Mouse (Mus musculus) hindbrain, embryonic 12.5 days (tissue): ENCODE data around the gene Srsf1. TPM values are rescaled to one million over a fixed set of nuclear protein-coding genes. Genes with fewer than 3 reads are reported as not detected.
"Not testable (repeated sequence)": the region's sequence is repeated elsewhere in the genome, so short reads cannot be mapped to it uniquely, and the experiment has no call there.

Source experiments
- ATAC-seq: fragments of 200-750 bp; cut with Nextera tagmentation; 2 replicates; pipeline ENCODE4 v1.8.0; 2017; ENCODE audit warnings: moderate TSS enrichment; ENCODE audit not compliant: low FRiP score
- H3K27ac ChIP-seq: fragments of 300-500 bp; sonication (generic); 2 replicates; pipeline ENCODE4 v1.5.1; 2016; ENCODE audit warnings: mild to moderate bottlenecking
- H3K27me3 ChIP-seq: fragments of 300-500 bp; sonication (generic); 2 replicates; pipeline ENCODE4 v1.6.1; 2016; ENCODE audit warnings: mild to moderate bottlenecking
- H3K36me3 ChIP-seq: fragments of 300-500 bp; sonication (generic); 2 replicates; pipeline ENCODE4 v1.6.1; 2016; ENCODE audit warnings: mild to moderate bottlenecking
- H3K4me1 ChIP-seq: fragments of 300-500 bp; sonication (generic); 2 replicates; pipeline ENCODE4 v1.6.1; 2016
- H3K4me2 ChIP-seq: fragments of 300-500 bp; sonication (generic); replicated peaks from 2 replicates; pipeline ENCODE4 v1.6.1; 2016; ENCODE audit warnings: mild to moderate bottlenecking
- H3K4me3 ChIP-seq: fragments of 300-500 bp; sonication (generic); 2 replicates; pipeline ENCODE4 v1.5.1; 2016; ENCODE audit warnings: mild to moderate bottlenecking
- H3K9ac ChIP-seq: fragments of 300-500 bp; sonication (generic); 2 replicates; pipeline ENCODE4 v1.6.1; 2016; ENCODE audit warnings: mild to moderate bottlenecking, moderate library complexity
- H3K9me3 ChIP-seq: fragments of 300-500 bp; sonication (generic); replicated peaks from 2 replicates; pipeline ENCODE4 v1.6.1; 2016; ENCODE audit warnings: mild to moderate bottlenecking
- WGBS: fragments of 180-500 bp; shearing (Covaris S2); methylation state at CpG from one replicate; pipeline ENCODE4 v1.1.7; 2016; 5-methylcytosine and 5-hydroxymethylcytosine counted together
- polyA plus RNA-seq: library from polyadenylated mRNA; unstranded; fragments of >200 nt; fragmentation: Nextera tagmentation; extraction: Ambion mirVana; gene quantifications from 2 replicates; pipeline ENCODE4 v1.2.1, GENCODE M21; 2016

Gene Srsf1
- polyA plus RNA-seq, 1 experiment from 2014 or later = 468 TPM

- Histone ChIP-seq H3K9me3 (no peaks in the 10 kb centered on the region), H3K4me3 (no peak overlapping the region), H3K9ac (no peak overlapping the region), H3K27ac (no peak overlapping the region), H3K27me3 (no peaks in the 10 kb centered on the region), H3K4me1 (no peaks in the 10 kb centered on the region), H3K4me2 (no peak overlapping the region), H3K36me3 (no peaks in the 10 kb centered on the region)
- 85% methylated on average over 6 of the region's 6 CpGs for WGBS
- ATAC-seq = no peak
These were observed 31.4 kb upstream of the Srsf1 start for GRCm38 (mm10) chr11:88015795-88016194.

DNA sequence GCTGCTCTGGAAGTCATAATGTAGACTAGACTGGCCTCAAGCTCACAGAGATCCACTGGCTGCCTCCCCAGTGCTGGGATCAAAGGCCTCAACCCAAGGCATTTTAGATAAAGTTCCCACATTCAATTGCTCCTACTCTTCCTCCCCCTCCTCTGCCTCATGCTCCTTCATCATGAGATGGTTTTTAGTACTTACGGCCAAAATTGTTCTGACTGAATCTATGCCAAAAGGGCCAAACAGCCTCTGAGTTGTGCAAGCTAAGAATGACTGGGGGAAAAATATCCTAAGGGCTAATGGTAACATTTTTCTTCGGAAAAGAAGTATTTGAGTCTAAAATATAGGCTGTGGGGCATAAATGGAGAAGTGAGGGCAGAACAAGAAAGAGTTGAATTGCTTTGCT, 23.2 kb upstream of the Srsf1 start:
- Histone ChIP-seq H3K9ac (no peak overlapping the region), H3K36me3 (no peaks in the 10 kb centered on the region)
- no peak for ATAC-seq

DNA sequence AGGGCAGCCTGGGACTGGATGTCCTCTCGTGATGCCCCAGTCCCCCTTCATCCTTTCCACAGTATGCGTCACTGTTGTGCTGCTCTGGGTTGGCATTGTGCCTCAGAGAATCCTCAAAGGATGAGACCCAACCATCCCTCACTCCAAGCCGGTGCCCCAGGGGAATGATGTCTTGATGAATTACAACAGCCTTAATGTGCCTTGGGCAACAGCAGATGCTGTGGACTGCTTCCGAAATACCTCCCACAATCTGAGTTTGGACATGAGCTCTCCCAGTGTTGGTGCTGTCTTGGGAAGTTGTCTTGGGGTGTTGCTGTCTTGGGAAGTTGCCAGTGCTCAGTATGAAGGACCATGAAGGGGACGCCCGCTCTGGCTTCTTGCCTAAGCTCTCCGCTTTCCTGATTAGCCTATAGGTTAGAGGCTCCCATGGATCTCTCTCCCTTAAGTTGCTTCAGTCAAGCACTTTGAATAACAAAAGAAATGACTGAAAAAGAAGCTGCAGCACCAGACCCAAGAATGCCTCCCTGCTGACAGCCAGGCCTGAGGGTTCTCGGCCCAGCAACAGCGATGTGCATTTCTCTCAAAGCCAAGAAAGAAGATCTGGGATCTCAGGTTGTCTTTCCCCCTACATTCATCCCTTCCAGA, 19.7 kb upstream of the Srsf1 start:
- peaks cover 14% of the 10 kb centered on the region for H3K4me1 ChIP-seq
- no peak for ATAC-seq

More for the DNA sequence above, 23.2 kb upstream of the Srsf1 start:
- Histone ChIP-seq H3K9me3 (no peaks in the 10 kb centered on the region), H3K4me2 (no peak overlapping the region), H3K4me1 (peaks cover 14% of the 10 kb centered on the region), H3K27me3 (no peaks in the 10 kb centered on the region), H3K4me3 (no peak overlapping the region), H3K27ac (no peak overlapping the region)
- WGBS = 91% methylated on average over 2 of the region's 2 CpGs

GRCm38 (mm10) chr11:88028193-88028684, 18.9 kb upstream of the Srsf1 start:
- no peaks in the 10 kb centered on the region for H3K27me3 ChIP-seq
- H3K4me1 ChIP-seq = peaks cover 14% of the 10 kb centered on the region
- 7% methylated on average over 16 of the region's 16 CpGs for WGBS
- H3K4me2 ChIP-seq = no peak overlapping the region
- H3K27ac ChIP-seq = no peak overlapping the region
- no peak overlapping the region for H3K4me3 ChIP-seq
- no peak overlapping the region for H3K9ac ChIP-seq
- H3K9me3 ChIP-seq = no peaks in the 10 kb centered on the region
- ATAC-seq = no peak
- H3K36me3 ChIP-seq = no peaks in the 10 kb centered on the region

More for the DNA sequence above, 19.7 kb upstream of the Srsf1 start:
- Histone ChIP-seq H3K36me3 (no peaks in the 10 kb centered on the region), H3K27me3 (no peaks in the 10 kb centered on the region), H3K9me3 (no peaks in the 10 kb centered on the region), H3K4me2 (no peak overlapping the region), H3K4me3 (no peak overlapping the region), H3K27ac (peak overlapping the region; percentile 36; the same call in 1 of the 2 replicates), H3K9ac (no peak overlapping the region)
- WGBS = 45% methylated on average over 9 of the region's 9 CpGs

- H3K27me3 ChIP-seq = no peaks in the 10 kb centered on the region
These were observed 17.0 kb upstream of the Srsf1 start for GRCm38 (mm10) chr11:88030219-88030618.

DNA sequence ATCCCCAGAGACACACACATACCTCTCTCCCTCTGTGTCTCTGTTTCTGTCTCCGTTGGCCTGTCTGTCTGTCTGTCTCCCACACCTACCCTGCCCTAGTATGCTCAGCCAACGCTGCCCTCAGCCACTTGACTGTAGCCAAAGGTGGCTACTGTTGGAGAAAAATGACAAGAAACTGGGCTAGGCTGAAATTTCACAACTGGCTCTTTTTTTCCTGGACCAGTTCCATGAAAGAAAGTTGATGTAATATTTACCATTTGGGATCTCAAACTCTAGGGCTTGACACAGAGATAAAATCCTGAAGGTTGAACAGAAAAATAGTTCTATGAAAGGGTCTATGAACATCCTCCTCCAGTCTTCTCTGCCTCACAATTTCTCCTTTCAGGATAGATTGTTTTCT, 16.3 kb upstream of the Srsf1 start:
- H3K36me3 ChIP-seq = 0 out of 2 replicates have a peak, but pooled peaks cover 9% of the 10 kb centered on the region
- no peak overlapping the region for H3K4me2 ChIP-seq
- H3K4me1 ChIP-seq = peaks cover 14% of the 10 kb centered on the region
- WGBS = 98% methylated on average over 2 of the region's 2 CpGs
- H3K27me3 ChIP-seq = no peaks in the 10 kb centered on the region
- no peaks in the 10 kb centered on the region for H3K9me3 ChIP-seq
- no peak overlapping the region for H3K9ac ChIP-seq
- no peak for ATAC-seq
- H3K27ac ChIP-seq = no peak overlapping the region
- H3K4me3 ChIP-seq = no peak overlapping the region

More at GRCm38 (mm10) chr11:88030219-88030618, 17.0 kb upstream of the Srsf1 start:
- Histone ChIP-seq H3K4me3 (no peak overlapping the region), H3K9ac (no peak overlapping the region), H3K27ac (no peak overlapping the region), H3K36me3 (0 out of 2 replicates have a peak, but pooled peaks cover 9% of the 10 kb centered on the region), H3K4me2 (no peak overlapping the region), H3K9me3 (no peaks in the 10 kb centered on the region), H3K4me1 (peaks cover 14% of the 10 kb centered on the region)
- WGBS = 91% methylated on average over 7 of the region's 7 CpGs
- ATAC-seq = no peak

- no peak for ATAC-seq
- H3K9me3 ChIP-seq = no peaks in the 10 kb centered on the region
- whole genome bisulfite sequencing = 91% methylated on average over 5 of the region's 5 CpGs
- H3K4me2 ChIP-seq = no peak overlapping the region
- no peak overlapping the region for H3K27ac ChIP-seq
- peaks cover 14% of the 10 kb centered on the region for H3K4me1 ChIP-seq
- no peak overlapping the region for H3K4me3 ChIP-seq
- 0 out of 2 replicates have a peak, but pooled peaks cover 9% of the 10 kb centered on the region for H3K36me3 ChIP-seq
- H3K27me3 ChIP-seq = no peaks in the 10 kb centered on the region
- H3K9ac ChIP-seq = no peak overlapping the region
These were observed 15.4 kb upstream of the Srsf1 start for GRCm38 (mm10) chr11:88031753-88032152.

DNA sequence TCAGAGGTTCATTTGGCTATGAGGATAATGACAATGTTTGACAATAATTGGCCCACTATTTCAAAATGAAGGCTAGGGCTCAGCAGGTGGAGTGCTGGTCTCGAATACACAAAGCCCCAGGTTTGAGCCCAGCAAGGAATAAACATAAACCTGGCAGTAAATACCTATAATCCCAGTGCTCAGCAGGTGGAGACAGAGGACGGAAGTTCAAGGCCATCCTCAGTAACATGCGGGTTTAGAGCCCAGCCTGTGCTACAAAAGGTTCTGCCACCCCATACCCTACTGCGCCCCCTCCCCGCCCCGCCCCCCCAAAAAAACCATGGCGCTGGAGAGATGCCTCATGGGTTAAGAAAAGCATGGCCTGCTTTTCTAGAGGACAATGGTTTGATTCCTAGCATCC, 11.2 kb upstream of the Srsf1 start:
- 76% methylated on average over 7 of the region's 7 CpGs for WGBS
- Histone ChIP-seq H3K27ac (no peak overlapping the region), H3K27me3 (no peaks in the 10 kb centered on the region), H3K4me1 (no peaks in the 10 kb centered on the region), H3K9me3 (no peaks in the 10 kb centered on the region), H3K9ac (no peak overlapping the region), H3K4me3 (no peak overlapping the region), H3K36me3 (0 out of 2 replicates have a peak, but pooled peaks cover 12% of the 10 kb centered on the region), H3K4me2 (no peak overlapping the region)
- no peak for ATAC-seq

GRCm38 (mm10) chr11:88036761-88037251, 10.4 kb upstream of the Srsf1 start:
- WGBS = 81% methylated on average over 10 of the region's 10 CpGs
- H3K27ac ChIP-seq = no peak overlapping the region

GRCm38 (mm10) chr11:88037386-88037785, 9.8 kb upstream of the Srsf1 start:
- no peak for ATAC-seq
- Histone ChIP-seq H3K36me3 (0 out of 2 replicates have a peak, but pooled peaks cover 12% of the 10 kb centered on the region), H3K9me3 (no peaks in the 10 kb centered on the region), H3K4me2 (no peak overlapping the region), H3K4me3 (no peak overlapping the region), H3K9ac (no peak overlapping the region), H3K4me1 (no peaks in the 10 kb centered on the region), H3K27me3 (no peaks in the 10 kb centered on the region), H3K27ac (no peak overlapping the region)
- 89% methylated on average over 3 of the region's 3 CpGs for WGBS

More at GRCm38 (mm10) chr11:88036761-88037251, 10.4 kb upstream of the Srsf1 start:
- H3K27me3 ChIP-seq = no peaks in the 10 kb centered on the region
- no peak overlapping the region for H3K4me3 ChIP-seq
- H3K9me3 ChIP-seq = no peaks in the 10 kb centered on the region
- no peaks in the 10 kb centered on the region for H3K4me1 ChIP-seq
- no peak overlapping the region for H3K4me2 ChIP-seq
- ATAC-seq = no peak
- H3K36me3 ChIP-seq = 0 out of 2 replicates have a peak, but pooled peaks cover 12% of the 10 kb centered on the region
- H3K9ac ChIP-seq = no peak overlapping the region

- ATAC-seq = no peak
- Histone ChIP-seq H3K9ac (no peak overlapping the region), H3K4me1 (no peaks in the 10 kb centered on the region), H3K9me3 (0 out of 2 replicates have a peak, but pooled peaks cover 3% of the 10 kb centered on the region), H3K4me2 (no peak overlapping the region), H3K27me3 (no peaks in the 10 kb centered on the region), H3K36me3 (0 out of 2 replicates have a peak, but pooled peaks cover 12% of the 10 kb centered on the region), H3K4me3 (no peak overlapping the region), H3K27ac (no peak overlapping the region)
- WGBS = 85% methylated on average over 1 of the region's 1 CpGs
These were observed 8.1 kb upstream of the Srsf1 start for GRCm38 (mm10) chr11:88039066-88039465.

DNA sequence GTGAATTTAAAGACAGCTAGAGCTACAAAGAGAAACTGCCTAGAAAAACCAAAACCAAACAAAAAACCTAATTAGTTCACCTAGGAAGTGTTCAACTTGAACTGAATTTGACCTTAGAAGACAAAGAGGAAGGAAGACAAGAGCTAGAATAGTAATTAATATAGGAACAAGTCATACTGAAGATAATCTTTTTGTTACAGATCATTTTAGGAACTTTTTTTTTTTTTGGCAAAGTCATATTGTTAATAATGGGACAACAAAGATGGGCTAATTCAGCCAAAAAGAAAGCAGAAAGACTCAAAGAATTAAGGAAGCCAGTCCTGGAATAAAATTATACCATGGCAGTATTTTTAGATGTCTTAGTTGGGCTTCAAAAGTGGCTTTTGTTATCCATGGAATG, 2.9 kb upstream of the Srsf1 start:
- Histone ChIP-seq H3K9ac (no peak overlapping the region), H3K36me3 (peaks cover 5% of the 10 kb centered on the region; the same call in 1 of the 2 replicates), H3K4me2 (no peak overlapping the region), H3K4me1 (peaks cover 12% of the 10 kb centered on the region), H3K9me3 (0 out of 2 replicates have a peak, but pooled peaks cover 3% of the 10 kb centered on the region), H3K4me3 (no peak overlapping the region), H3K27me3 (no peaks in the 10 kb centered on the region), H3K27ac (no peak overlapping the region)
- no peak for ATAC-seq

DNA sequence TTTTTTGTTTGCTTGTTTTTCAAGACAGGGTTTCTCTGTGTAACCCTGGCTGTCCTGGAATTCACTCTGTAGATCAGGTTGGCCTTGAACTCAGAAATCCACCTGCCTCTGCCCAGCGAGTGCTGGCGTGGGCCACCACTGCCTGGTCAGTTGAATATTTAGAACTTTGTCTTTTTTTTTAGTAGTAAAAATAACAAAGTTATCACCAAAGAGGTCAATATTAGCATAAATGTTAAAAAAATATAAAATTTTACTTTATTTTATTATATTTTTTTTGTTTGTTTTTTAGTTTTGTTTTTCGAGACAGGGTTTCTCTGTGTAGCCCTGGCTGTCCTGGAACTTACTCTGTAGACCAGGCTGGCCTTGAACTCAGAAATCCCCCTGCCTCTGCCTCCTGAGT, 2.0 kb upstream of the Srsf1 start:
- WGBS = 93% methylated on average over 3 of the region's 3 CpGs
- peaks cover 11% of the 10 kb centered on the region for H3K36me3 ChIP-seq
- H3K9ac ChIP-seq, H3K4me3 ChIP-seq, H3K9me3 ChIP-seq, ATAC-seq, H3K4me2 ChIP-seq, H3K27ac ChIP-seq, H3K27me3 ChIP-seq: not testable (repeated sequence)
- peaks cover 20% of the 10 kb centered on the region for H3K4me1 ChIP-seq
